Mouse (Mus musculus) heart, postnatal 4 days (tissue): ENCODE data around the gene Efhc1. TPM values are rescaled to one million over a fixed set of nuclear protein-coding genes. Genes with fewer than 3 reads are reported as not detected.
A peak's percentile ranks its signal among the peaks of the same experiment; 100 is the strongest.
"Not testable (repeated sequence)": the region's sequence is repeated elsewhere in the genome, so short reads cannot be mapped to it uniquely, and the experiment has no call there.

Experiments
- DNase-seq: peaks from one replicate; pipeline ENCODE4 v3.0.0; 2021
- total RNA-seq, 2 experiments: library from RNA; stranded (reverse); gene quantifications; 2 replicates each; pipeline ENCODE4 v1.2.3; 2021

Efhc1 gene
- total RNA-seq, result 1 to 10 TPM in 1 of 2 experiments, under 1 TPM in 1; 0.60 to 1.0 TPM

GRCm38 (mm10) chr1:20951300-20951763 lies at the start of gene Efhc1:
Gene Efhc1 (plus strand): TSS chr1:20951626.
- DNase-seq, result peak; percentile 96

DNA sequence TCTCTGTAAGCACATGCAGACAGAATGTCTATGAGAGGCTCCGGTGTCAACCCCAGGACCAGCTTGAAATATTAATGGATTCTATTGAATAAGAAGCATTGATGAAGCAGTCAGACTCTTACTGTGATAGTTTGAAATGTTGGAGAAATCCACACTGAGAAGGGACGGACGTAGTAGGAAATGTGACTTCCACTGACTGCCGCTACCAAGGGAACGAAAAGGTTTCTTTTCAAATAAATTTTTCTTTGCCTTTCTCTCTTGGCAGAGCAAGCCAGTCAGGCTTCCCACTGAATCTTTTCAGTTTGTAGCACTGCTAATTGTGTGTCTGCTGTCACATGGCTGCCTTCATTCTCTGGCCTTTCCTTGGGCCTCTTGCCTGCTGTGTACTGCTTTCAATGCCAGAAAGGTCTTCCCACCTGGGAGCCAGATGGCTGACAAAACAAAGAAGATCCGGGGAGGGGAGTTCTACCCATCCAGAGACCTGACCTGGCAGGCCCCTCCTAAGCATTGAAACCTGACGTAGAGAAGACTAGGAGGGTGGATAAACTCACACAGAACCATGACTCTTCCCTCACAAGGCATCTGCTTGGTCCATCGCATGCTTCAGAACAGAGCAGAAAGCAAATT lies 45.8 kb upstream of the Efhc1 start:
- DNase-seq, result no peak

GRCm38 (mm10) chr1:20906128-20906515 lies 45.3 kb upstream of the Efhc1 start:
- no peak for DNase-seq

DNA sequence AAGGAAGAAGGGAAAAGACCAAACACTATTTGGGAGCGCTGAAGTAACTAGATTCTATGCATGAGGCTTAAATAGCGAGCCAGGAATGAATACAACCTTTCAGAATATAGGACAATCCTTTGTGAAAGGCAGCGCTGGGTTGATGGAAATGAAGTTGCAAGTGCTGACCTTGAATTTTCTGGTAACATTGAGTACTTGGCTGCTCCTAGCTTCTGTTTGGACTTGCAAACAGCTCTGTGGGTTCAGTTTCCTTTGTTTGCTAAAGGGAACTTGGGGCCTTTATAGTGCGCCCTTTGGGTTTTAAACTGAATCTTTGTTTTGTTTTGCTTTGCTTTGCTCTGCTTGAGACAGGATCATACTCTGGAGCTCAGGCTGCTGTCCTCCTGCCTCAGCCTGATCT lies 42.9 kb upstream of the Efhc1 start:
- no peak for DNase-seq

DNA sequence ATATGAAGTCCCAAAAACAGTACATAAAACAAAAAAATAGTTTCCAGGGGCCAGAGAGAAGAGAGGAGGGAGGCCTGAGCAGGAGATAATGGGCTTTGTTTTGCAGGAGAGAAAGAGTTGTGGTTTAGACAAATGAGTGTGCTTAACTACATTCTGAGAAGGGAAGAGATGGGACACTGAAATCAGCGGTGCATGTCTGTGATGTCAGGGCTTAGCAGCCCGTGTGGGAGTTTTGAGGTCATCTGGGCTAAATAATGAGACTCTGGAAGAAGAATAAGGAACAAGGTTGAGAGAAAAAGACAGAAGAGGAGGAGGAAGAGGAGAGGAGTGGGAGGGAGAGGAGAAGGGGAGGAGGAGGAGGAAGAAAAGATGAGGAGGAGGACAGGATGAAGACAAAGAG lies 39.3 kb upstream of the Efhc1 start:
- DNase-seq, result no peak

GRCm38 (mm10) chr1:20912527-20913171 lies 38.8 kb upstream of the Efhc1 start:
- no peak for DNase-seq

DNA sequence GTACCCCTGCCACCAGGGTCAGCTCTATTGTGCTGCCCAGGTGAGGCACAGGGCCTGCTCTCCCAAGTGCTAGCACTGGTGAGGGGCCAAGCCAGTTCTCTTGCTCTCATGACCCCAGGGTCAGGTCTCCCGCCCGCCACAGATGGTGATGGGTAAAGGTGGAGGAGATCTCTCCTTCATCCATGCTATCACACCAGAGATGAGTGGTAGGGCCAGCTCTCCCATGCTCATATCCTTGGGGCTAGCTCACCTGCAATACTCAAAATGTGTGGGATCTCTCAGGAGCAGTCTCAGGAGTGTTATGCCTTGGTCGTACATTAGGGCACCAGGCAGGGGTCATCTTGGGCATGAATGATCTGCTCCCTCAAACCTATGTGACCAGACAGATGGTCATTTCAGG lies 36.7 kb upstream of the Efhc1 start:
- no peak for DNase-seq

DNA sequence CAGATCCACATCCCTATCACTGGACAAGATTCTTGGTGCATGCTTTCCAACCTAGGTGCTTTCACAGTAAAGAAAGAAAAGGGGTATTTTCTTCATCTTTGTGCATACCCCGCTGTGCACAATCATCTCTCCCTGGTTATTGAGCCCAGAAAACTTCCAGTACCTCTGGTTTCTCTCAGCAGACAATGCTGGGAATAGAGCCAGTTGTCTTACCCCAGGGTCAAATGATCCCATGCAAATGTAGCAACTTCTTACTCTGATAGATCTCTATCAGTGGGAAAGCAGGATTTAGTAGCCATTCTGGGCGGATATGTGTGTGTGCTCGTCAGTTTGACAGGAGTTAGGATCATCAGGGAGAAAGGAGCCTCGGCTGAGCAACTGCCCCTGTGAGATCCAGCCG lies 35.8 kb upstream of the Efhc1 start:
- no peak for DNase-seq

DNA sequence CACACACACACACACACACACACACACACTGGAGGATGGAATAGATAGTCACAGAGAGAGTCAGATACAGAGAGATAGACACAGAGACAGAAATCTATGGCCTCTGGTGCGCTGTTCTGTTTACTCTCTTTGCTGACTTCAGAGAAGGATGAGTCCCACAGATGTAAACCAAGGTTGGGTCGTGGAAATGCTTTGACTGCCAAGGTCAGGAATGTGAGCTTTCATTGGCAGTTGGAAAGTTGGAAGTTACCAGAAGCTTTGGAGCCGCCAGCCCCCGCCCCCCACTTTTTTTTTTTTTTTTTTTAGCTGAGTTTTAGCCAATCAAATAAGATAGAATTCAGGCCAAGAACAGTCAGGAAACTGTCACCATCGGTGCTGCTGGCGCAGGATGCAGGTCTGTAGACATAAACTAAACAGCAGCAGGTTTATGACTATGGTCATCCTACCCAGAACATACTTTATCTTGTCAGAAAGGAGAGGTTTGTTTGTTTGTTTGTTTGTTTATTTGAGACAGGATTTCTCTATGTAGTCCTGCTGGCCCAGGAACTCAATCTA lies 33.9 kb upstream of the Efhc1 start:
- DNase-seq, result no peak

- no peak for DNase-seq
These were observed 31.7 kb upstream of the Efhc1 start for GRCm38 (mm10) chr1:20919728-20920127.

DNA sequence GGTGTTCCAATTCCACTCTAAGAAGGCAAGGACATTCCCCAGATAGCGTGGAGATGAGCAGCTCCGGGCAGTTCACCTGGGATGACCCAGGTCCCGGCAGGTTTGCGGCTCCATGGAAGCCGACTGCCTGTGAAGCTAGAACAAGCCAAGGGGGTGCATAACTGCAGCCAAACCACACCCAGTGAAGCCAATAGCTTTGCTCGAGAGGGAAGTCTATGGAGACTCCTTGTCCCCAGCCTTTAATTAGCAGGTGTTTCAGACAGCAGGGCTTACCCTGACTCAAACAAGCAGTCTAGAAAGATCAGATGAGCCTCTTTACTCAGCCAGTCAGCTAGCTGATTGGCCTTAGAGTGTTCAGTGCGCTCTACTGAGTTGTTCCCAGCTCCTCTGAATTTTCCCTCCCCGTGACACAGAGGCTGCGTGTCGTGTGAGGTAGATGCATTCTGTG lies 30.3 kb upstream of the Efhc1 start:
- peak; percentile 15 for DNase-seq

DNA sequence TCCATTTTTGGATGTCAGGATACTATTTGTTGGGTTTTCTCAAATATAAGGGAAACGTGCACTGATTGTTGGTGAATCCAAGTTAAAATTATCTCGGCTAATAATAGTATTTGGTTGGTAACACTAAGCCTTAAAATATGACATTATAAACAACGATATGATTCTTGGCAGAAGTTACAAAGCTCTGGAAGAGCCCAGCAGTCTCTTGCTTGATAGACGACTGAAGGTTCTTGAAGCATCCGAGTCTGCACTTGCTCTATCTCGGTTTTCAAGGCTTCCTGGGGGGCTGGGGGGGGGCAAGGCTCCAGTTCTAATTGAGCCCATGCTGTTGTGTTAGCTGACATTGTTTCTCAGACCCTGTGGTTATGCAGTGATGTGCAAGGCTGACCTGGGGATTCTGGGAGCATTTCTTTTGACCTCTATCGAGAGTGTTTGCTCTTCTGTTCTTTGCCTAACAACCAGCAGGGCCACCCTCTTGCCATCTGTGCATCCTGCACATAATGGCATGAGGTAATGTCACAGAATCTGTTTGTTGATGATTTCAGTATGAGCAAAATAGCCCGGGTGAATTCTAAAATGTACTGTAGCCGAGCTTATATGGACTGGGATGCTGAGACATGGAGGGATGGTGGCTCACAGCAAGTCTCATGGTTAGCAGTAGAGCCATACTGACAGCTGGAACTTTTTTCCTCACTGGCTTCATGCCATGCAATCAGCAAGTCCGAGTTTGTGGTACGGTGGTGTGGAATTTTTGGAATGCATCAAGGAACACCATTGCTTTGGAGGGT lies 28.6 kb upstream of the Efhc1 start:
- DNase-seq, result peak; percentile 44

- not testable (repeated sequence) for DNase-seq
These were observed 26.1 kb upstream of the Efhc1 start for GRCm38 (mm10) chr1:20925324-20925723.

- DNase-seq, result no peak
These were observed 25.5 kb upstream of the Efhc1 start for GRCm38 (mm10) chr1:20925926-20926325.

GRCm38 (mm10) chr1:20926376-20926775 lies 25.1 kb upstream of the Efhc1 start:
- no peak for DNase-seq

DNA sequence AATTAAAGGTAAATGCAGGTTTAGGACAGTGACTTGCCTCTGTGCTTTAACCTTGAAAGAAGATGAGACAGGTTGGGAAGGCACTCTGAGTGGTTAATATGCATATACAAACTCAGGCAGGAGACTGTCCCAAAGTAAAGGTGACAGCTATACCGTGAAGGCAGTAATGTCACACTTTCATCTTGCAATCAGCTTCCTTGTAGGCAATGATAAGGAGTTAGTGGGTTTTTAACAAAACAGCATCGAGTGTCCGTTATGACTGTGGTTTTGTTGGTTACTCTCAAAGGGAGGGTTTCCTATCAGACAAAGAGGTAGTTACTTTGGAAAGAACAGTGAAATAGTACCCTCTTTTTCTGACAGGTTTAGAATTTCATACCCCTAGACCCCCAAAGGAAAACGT lies 22.9 kb upstream of the Efhc1 start:
- DNase-seq, result no peak

DNA sequence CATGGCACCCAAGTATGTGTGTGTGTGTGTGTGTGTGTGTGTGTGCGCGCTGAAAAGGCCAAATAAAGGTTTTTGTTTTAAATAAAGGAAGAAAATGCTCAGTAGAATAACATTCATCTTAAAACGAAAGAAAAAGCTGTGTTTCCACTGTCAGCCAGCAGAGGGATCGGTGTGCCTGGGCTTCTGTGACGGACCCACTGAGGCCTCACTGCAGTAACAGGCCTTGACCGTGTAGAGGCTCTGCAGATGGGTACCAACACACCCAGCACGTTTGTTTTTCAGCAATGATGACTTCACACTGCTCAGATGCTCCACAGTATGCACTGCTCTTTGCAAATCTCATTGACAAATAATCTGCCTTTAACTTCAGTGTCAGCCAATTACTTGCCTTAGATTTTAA lies 18.0 kb upstream of the Efhc1 start:
- peak; percentile 73 for DNase-seq

- DNase-seq, result peak; percentile 85
These were observed 16.3 kb upstream of the Efhc1 start for GRCm38 (mm10) chr1:20935106-20935505.

GRCm38 (mm10) chr1:20939046-20939445 lies 12.4 kb upstream of the Efhc1 start:
- peak; percentile 73 for DNase-seq

- DNase-seq, result peak; percentile 51
These were observed 11.3 kb upstream of the Efhc1 start for GRCm38 (mm10) chr1:20940151-20940550.

- no peak for DNase-seq
These were observed 10.1 kb upstream of the Efhc1 start for GRCm38 (mm10) chr1:20941322-20941721.

DNA sequence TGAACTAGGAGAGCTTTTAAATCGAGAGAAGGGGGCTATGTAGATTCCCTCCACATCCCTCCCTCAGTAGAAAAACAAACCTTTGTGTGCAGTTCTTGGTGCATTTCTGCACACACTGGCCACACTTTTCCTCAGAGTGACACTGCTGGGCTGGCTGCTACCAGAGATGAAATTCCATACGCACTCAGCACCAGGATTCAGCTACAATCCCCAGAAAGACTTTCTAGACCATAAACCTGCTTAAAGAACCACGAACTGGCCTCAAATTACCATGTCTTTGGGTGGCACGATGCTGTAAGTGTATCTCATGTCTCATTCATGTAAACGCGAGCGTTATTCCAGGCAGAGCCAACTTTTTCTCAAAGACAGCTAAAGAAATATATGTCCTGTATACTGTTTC lies 9.6 kb upstream of the Efhc1 start:
- no peak for DNase-seq

GRCm38 (mm10) chr1:20943016-20943415 lies 8.4 kb upstream of the Efhc1 start:
- no peak for DNase-seq
